Mouse (Mus musculus): ENCODE measurements around the gene Cnst. TPM values are rescaled to one million over a fixed set of nuclear protein-coding genes. Genes with fewer than 3 reads are reported as not detected.

Gene Cnst
- polyA plus RNA-seq, 1 experiment from 2014 or later, result 14.8 TPM

GRCm38 (mm10) chr1:179611182-179611581 lies 65.0 kb downstream of the Cnst start:
- no peak overlapping the region for H3K27ac ChIP-seq (replicated peaks; ENCODE audit: low read depth, low read length)
- ATAC-seq (ENCODE audit: insufficient number of reproducible peaks, low FRiP score, low TSS enrichment, low read depth) (no peak), DNase-seq (ENCODE audit: low spot score) (no peak)
- peaks cover 3% of the 10 kb centered on the region; the same call in 1 of the 2 replicates for H3K4me1 ChIP-seq (ENCODE audit: control insufficient read depth, insufficient read depth, low read length)
- no peaks in the 10 kb centered on the region for H3K9me3 ChIP-seq (ENCODE audit: control insufficient read depth, low read length)
- H3K27me3 ChIP-seq (ENCODE audit: control insufficient read depth, insufficient read depth, low read length), result no peaks in the 10 kb centered on the region
- no peaks in the 10 kb centered on the region for H3K36me3 ChIP-seq (ENCODE audit: control insufficient read depth, insufficient read depth, low read length)
- no peak overlapping the region for H3K9ac ChIP-seq (ENCODE audit: low read length)
- WGBS, result 62% methylated on average over 5 of the region's 5 CpGs
- H3K4me2 ChIP-seq (ENCODE audit: low read depth, severe bottlenecking), result no peak overlapping the region
- no peak overlapping the region for H3K4me3 ChIP-seq (ENCODE audit: low read depth, low read length)

GRCm38 (mm10) chr1:179612418-179612817 lies 66.2 kb downstream of the Cnst start:
- 80% methylated on average over 6 of the region's 6 CpGs for WGBS
- Histone ChIP-seq H3K9ac (ENCODE audit: low read length) (no peak overlapping the region), H3K27me3 (ENCODE audit: control insufficient read depth, insufficient read depth, low read length) (no peaks in the 10 kb centered on the region), H3K36me3 (ENCODE audit: control insufficient read depth, insufficient read depth, low read length) (no peaks in the 10 kb centered on the region), H3K4me2 (ENCODE audit: low read depth, severe bottlenecking) (no peak overlapping the region), H3K9me3 (ENCODE audit: control insufficient read depth, low read length) (no peaks in the 10 kb centered on the region), H3K27ac (replicated peaks; ENCODE audit: low read depth, low read length) (no peak overlapping the region), H3K4me3 (ENCODE audit: low read depth, low read length) (no peak overlapping the region), H3K4me1 (ENCODE audit: control insufficient read depth, insufficient read depth, low read length) (peaks cover 3% of the 10 kb centered on the region; the same call in 1 of the 2 replicates)
- ATAC-seq (ENCODE audit: insufficient number of reproducible peaks, low FRiP score, low TSS enrichment, low read depth) (no peak), DNase-seq (ENCODE audit: low spot score) (no peak)

- H3K9ac ChIP-seq (ENCODE audit: low read length), result no peak overlapping the region
- no peak overlapping the region for H3K4me3 ChIP-seq (ENCODE audit: low read depth, low read length)
- no peaks in the 10 kb centered on the region for H3K9me3 ChIP-seq (ENCODE audit: control insufficient read depth, low read length)
- no peaks in the 10 kb centered on the region for H3K27me3 ChIP-seq (ENCODE audit: control insufficient read depth, insufficient read depth, low read length)
- peaks cover 3% of the 10 kb centered on the region; the same call in 1 of the 2 replicates for H3K4me1 ChIP-seq (ENCODE audit: control insufficient read depth, insufficient read depth, low read length)
- H3K27ac ChIP-seq (replicated peaks; ENCODE audit: low read depth, low read length), result no peak overlapping the region
- ATAC-seq (ENCODE audit: insufficient number of reproducible peaks, low FRiP score, low TSS enrichment, low read depth) (no peak), DNase-seq (ENCODE audit: low spot score) (no peak)
- 55% methylated on average over 9 of the region's 9 CpGs for WGBS
- H3K36me3 ChIP-seq (ENCODE audit: control insufficient read depth, insufficient read depth, low read length), result no peaks in the 10 kb centered on the region
- no peak overlapping the region for H3K4me2 ChIP-seq (ENCODE audit: low read depth, severe bottlenecking)
Observed at GRCm38 (mm10) chr1:179612986-179613505, 66.9 kb downstream of the Cnst start.

- no peak overlapping the region for H3K4me3 ChIP-seq (ENCODE audit: low read depth, low read length)
- ATAC-seq (ENCODE audit: insufficient number of reproducible peaks, low FRiP score, low TSS enrichment, low read depth), result no peak
- H3K4me1 ChIP-seq (ENCODE audit: control insufficient read depth, insufficient read depth, low read length), result peaks cover 3% of the 10 kb centered on the region; the same call in 1 of the 2 replicates
- H3K27me3 ChIP-seq (ENCODE audit: control insufficient read depth, insufficient read depth, low read length), result no peaks in the 10 kb centered on the region
- no peak overlapping the region for H3K27ac ChIP-seq (replicated peaks; ENCODE audit: low read depth, low read length)
- no peak for DNase-seq (ENCODE audit: low spot score)
- no peak overlapping the region for H3K4me2 ChIP-seq (ENCODE audit: low read depth, severe bottlenecking)
- 0 out of 2 replicates have a peak, but pooled peaks cover 2% of the 10 kb centered on the region for H3K36me3 ChIP-seq (ENCODE audit: control insufficient read depth, insufficient read depth, low read length)
- H3K9me3 ChIP-seq (ENCODE audit: control insufficient read depth, low read length), result no peaks in the 10 kb centered on the region
- 72% methylated on average over 7 of the region's 7 CpGs for WGBS
- H3K9ac ChIP-seq (ENCODE audit: low read length), result no peak overlapping the region
Observed at GRCm38 (mm10) chr1:179617426-179617825, 71.3 kb downstream of the Cnst start.

- WGBS, result 93% methylated on average over 12 of the region's 12 CpGs
- Histone ChIP-seq H3K36me3 (ENCODE audit: control insufficient read depth, insufficient read depth, low read length) (peaks cover 2% of the 10 kb centered on the region; the same call in 1 of the 2 replicates), H3K4me1 (ENCODE audit: control insufficient read depth, insufficient read depth, low read length) (no peaks in the 10 kb centered on the region), H3K27me3 (ENCODE audit: control insufficient read depth, insufficient read depth, low read length) (no peaks in the 10 kb centered on the region), H3K4me3 (ENCODE audit: low read depth, low read length) (no peak overlapping the region), H3K27ac (replicated peaks; ENCODE audit: low read depth, low read length) (no peak overlapping the region), H3K4me2 (ENCODE audit: low read depth, severe bottlenecking) (no peak overlapping the region), H3K9ac (ENCODE audit: low read length) (no peak overlapping the region), H3K9me3 (ENCODE audit: control insufficient read depth, low read length) (no peaks in the 10 kb centered on the region)
- DNase-seq (ENCODE audit: low spot score), result no peak
- ATAC-seq (ENCODE audit: insufficient number of reproducible peaks, low FRiP score, low TSS enrichment, low read depth), result no peak
Observed at GRCm38 (mm10) chr1:179622665-179623064, 76.5 kb downstream of the Cnst start.

GRCm38 (mm10) chr1:179623657-179624056 lies 77.5 kb downstream of the Cnst start:
- no peak for ATAC-seq (ENCODE audit: insufficient number of reproducible peaks, low FRiP score, low TSS enrichment, low read depth)
- H3K4me3 ChIP-seq (ENCODE audit: low read depth, low read length), result no peak overlapping the region
- H3K36me3 ChIP-seq (ENCODE audit: control insufficient read depth, insufficient read depth, low read length), result peaks cover 2% of the 10 kb centered on the region; the same call in 1 of the 2 replicates

GRCm38 (mm10) chr1:179624354-179624753 lies 78.2 kb downstream of the Cnst start:
- Histone ChIP-seq H3K9ac (ENCODE audit: low read length) (no peak overlapping the region), H3K4me1 (ENCODE audit: control insufficient read depth, insufficient read depth, low read length) (no peaks in the 10 kb centered on the region), H3K9me3 (ENCODE audit: control insufficient read depth, low read length) (no peaks in the 10 kb centered on the region), H3K27me3 (ENCODE audit: control insufficient read depth, insufficient read depth, low read length) (no peaks in the 10 kb centered on the region), H3K27ac (replicated peaks; ENCODE audit: low read depth, low read length) (no peak overlapping the region), H3K36me3 (ENCODE audit: control insufficient read depth, insufficient read depth, low read length) (peaks cover 1% of the 10 kb centered on the region; the same call in 1 of the 2 replicates), H3K4me3 (ENCODE audit: low read depth, low read length) (no peak overlapping the region), H3K4me2 (ENCODE audit: low read depth, severe bottlenecking) (no peak overlapping the region)
- ATAC-seq (ENCODE audit: insufficient number of reproducible peaks, low FRiP score, low TSS enrichment, low read depth) (no peak), DNase-seq (ENCODE audit: low spot score) (peak; percentile 65)
- 69% methylated on average over 4 of the region's 4 CpGs for WGBS

More at GRCm38 (mm10) chr1:179623657-179624056, 77.5 kb downstream of the Cnst start:
- Histone ChIP-seq H3K9me3 (ENCODE audit: control insufficient read depth, low read length) (no peaks in the 10 kb centered on the region), H3K27me3 (ENCODE audit: control insufficient read depth, insufficient read depth, low read length) (no peaks in the 10 kb centered on the region), H3K27ac (replicated peaks; ENCODE audit: low read depth, low read length) (no peak overlapping the region), H3K9ac (ENCODE audit: low read length) (no peak overlapping the region), H3K4me2 (ENCODE audit: low read depth, severe bottlenecking) (no peak overlapping the region), H3K4me1 (ENCODE audit: control insufficient read depth, insufficient read depth, low read length) (no peaks in the 10 kb centered on the region)
- 73% methylated on average over 4 of the region's 4 CpGs for WGBS
- DNase-seq (ENCODE audit: low spot score), result peak; percentile 65

- Histone ChIP-seq H3K9ac (ENCODE audit: low read length) (no peak overlapping the region), H3K4me1 (ENCODE audit: control insufficient read depth, insufficient read depth, low read length) (no peaks in the 10 kb centered on the region), H3K27me3 (ENCODE audit: control insufficient read depth, insufficient read depth, low read length) (no peaks in the 10 kb centered on the region), H3K4me2 (ENCODE audit: low read depth, severe bottlenecking) (no peak overlapping the region), H3K36me3 (ENCODE audit: control insufficient read depth, insufficient read depth, low read length) (no peaks in the 10 kb centered on the region; the same call in 1 of the 2 replicates), H3K27ac (replicated peaks; ENCODE audit: low read depth, low read length) (no peak overlapping the region), H3K9me3 (ENCODE audit: control insufficient read depth, low read length) (no peaks in the 10 kb centered on the region), H3K4me3 (ENCODE audit: low read depth, low read length) (no peak overlapping the region)
- ATAC-seq (ENCODE audit: insufficient number of reproducible peaks, low FRiP score, low TSS enrichment, low read depth), result no peak
- 75% methylated on average over 4 of the region's 4 CpGs for WGBS
- DNase-seq (ENCODE audit: low spot score), result no peak
Observed at GRCm38 (mm10) chr1:179627855-179628254, 81.7 kb downstream of the Cnst start.
